Mouse (Mus musculus): ENCODE data around the gene Mccc1. TPM values are rescaled to one million over a fixed set of nuclear protein-coding genes. Genes with fewer than 3 reads are reported as not detected.

Gene Mccc1
- polyA plus RNA-seq, 1 experiment from 2014 or later = 35.7 TPM

DNA sequence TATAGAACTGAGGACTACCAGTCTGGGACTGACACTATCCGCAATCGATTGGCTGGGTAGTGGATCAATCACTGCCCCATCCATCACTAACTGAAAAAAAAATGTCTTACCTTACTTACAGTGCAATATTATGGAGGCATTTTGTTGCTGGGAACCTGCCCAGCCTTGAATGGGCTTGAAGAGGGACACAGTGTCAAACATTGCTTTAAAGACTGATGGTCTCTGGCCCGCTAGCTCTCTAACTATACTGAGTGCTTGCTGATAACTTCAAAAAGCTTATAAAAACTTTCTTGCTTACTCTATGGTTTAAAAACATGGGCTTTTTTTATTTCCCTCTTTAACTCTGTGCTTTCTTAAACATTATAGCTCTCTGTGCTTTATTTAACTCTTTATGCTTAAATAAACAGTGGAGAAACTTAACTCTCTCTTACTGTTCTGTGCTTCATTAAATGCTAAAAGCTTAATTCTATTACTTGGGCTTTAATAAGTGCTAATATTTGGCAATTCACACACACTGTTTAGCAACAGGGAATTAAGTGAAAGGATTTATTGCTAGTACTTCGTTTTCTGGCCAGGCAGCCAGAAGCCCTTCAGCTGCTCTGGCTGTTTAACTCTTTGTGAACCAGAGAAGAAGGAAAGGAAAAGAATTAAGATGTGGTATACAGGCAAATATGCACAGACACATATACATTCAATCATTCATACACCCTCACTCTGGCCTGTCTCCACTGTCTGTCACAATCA, 8.1 kb upstream of the Mccc1 start:
- Histone ChIP-seq H3K9ac (ENCODE audit: low read depth, low read length) (no peak overlapping the region), H3K27ac (ENCODE audit: low read depth, low read length) (no peak overlapping the region), H3K4me3 (ENCODE audit: low read depth, low read length) (no peak overlapping the region), H3K27me3 (ENCODE audit: control insufficient read depth, insufficient read depth, low read length) (no peaks in the 10 kb centered on the region), H3K36me3 (ENCODE audit: control insufficient read depth, insufficient read depth, low read length) (no peaks in the 10 kb centered on the region), H3K9me3 (ENCODE audit: control insufficient read depth, low read length) (no peaks in the 10 kb centered on the region), H3K4me1 (replicated peaks; ENCODE audit: control insufficient read depth, insufficient read depth, low read length) (no peaks in the 10 kb centered on the region), H3K4me2 (replicated peaks; ENCODE audit: low read depth, low read length) (no peak overlapping the region)
- ATAC-seq (ENCODE audit: low FRiP score) (no peak), DNase-seq (ENCODE audit: low spot score) (no peak)
- 76% methylated on average over 4 of the region's 4 CpGs for WGBS

- Histone ChIP-seq H3K4me2 (replicated peaks; ENCODE audit: low read depth, low read length) (no peak overlapping the region), H3K9me3 (ENCODE audit: control insufficient read depth, low read length) (no peaks in the 10 kb centered on the region), H3K9ac (ENCODE audit: low read depth, low read length) (no peak overlapping the region), H3K4me1 (replicated peaks; ENCODE audit: control insufficient read depth, insufficient read depth, low read length) (no peaks in the 10 kb centered on the region; the same call in 1 of the 2 replicates), H3K36me3 (ENCODE audit: control insufficient read depth, insufficient read depth, low read length) (no peaks in the 10 kb centered on the region), H3K27ac (ENCODE audit: low read depth, low read length) (no peak overlapping the region), H3K27me3 (ENCODE audit: control insufficient read depth, insufficient read depth, low read length) (no peaks in the 10 kb centered on the region), H3K4me3 (ENCODE audit: low read depth, low read length) (no peak overlapping the region)
- no peak for DNase-seq (ENCODE audit: low spot score)
- ATAC-seq (ENCODE audit: low FRiP score) = no peak
- WGBS = 88% methylated on average over 4 of the region's 4 CpGs
These were observed 3.8 kb upstream of the Mccc1 start for GRCm38 (mm10) chr3:36004028-36004895.

- Histone ChIP-seq H3K27me3 (ENCODE audit: control insufficient read depth, insufficient read depth, low read length) (no peaks in the 10 kb centered on the region), H3K4me3 (ENCODE audit: low read depth, low read length) (no peak overlapping the region), H3K36me3 (ENCODE audit: control insufficient read depth, insufficient read depth, low read length) (no peaks in the 10 kb centered on the region), H3K27ac (ENCODE audit: low read depth, low read length) (no peak overlapping the region), H3K4me2 (replicated peaks; ENCODE audit: low read depth, low read length) (no peak overlapping the region), H3K4me1 (replicated peaks; ENCODE audit: control insufficient read depth, insufficient read depth, low read length) (no peaks in the 10 kb centered on the region; the same call in 1 of the 2 replicates), H3K9ac (ENCODE audit: low read depth, low read length) (no peak overlapping the region), H3K9me3 (ENCODE audit: control insufficient read depth, low read length) (no peaks in the 10 kb centered on the region)
- DNase-seq (ENCODE audit: low spot score) = no peak
- WGBS = 65% methylated on average over 11 of the region's 11 CpGs
- ATAC-seq (ENCODE audit: low FRiP score) = no peak
These were observed 5.6 kb downstream of the Mccc1 start for GRCm38 (mm10) chr3:35994552-35995531.

- Histone ChIP-seq H3K4me3 (ENCODE audit: low read depth, low read length) (no peak overlapping the region), H3K9me3 (ENCODE audit: control insufficient read depth, low read length) (no peaks in the 10 kb centered on the region), H3K9ac (ENCODE audit: low read depth, low read length) (no peak overlapping the region), H3K4me2 (replicated peaks; ENCODE audit: low read depth, low read length) (no peak overlapping the region), H3K36me3 (ENCODE audit: control insufficient read depth, insufficient read depth, low read length) (no peaks in the 10 kb centered on the region), H3K4me1 (replicated peaks; ENCODE audit: control insufficient read depth, insufficient read depth, low read length) (no peaks in the 10 kb centered on the region), H3K27ac (ENCODE audit: low read depth, low read length) (no peak overlapping the region), H3K27me3 (ENCODE audit: control insufficient read depth, insufficient read depth, low read length) (no peaks in the 10 kb centered on the region)
- WGBS = 95% methylated on average over 7 of the region's 7 CpGs
- no peak for DNase-seq (ENCODE audit: low spot score)
- ATAC-seq (ENCODE audit: low FRiP score) = no peak
These were observed 9.8 kb downstream of the Mccc1 start for GRCm38 (mm10) chr3:35990715-35991114.

DNA sequence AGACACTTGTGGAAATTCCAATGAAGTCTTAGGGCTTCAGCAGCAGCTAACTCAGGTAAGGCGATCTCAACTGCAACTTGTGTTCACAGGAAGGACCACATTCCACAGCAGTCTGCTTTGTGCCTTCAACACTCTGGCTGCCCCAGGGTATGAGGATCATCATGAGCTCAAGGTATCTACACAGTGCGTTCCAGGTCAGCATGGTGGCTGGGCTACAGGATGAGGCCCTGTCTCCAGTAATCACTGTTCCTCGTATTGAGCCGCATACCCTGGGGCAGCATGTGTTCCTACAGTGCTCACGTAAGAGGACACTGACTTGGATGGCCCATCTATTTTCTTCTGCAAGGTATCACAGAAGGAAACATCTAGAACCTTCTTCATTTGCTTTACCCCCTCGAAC, 12.4 kb downstream of the Mccc1 start:
- H3K27me3 ChIP-seq (ENCODE audit: control insufficient read depth, insufficient read depth, low read length) = no peaks in the 10 kb centered on the region
- H3K9ac ChIP-seq (ENCODE audit: low read depth, low read length) = no peak overlapping the region
- H3K9me3 ChIP-seq (ENCODE audit: control insufficient read depth, low read length) = no peaks in the 10 kb centered on the region
- no peaks in the 10 kb centered on the region for H3K4me1 ChIP-seq (replicated peaks; ENCODE audit: control insufficient read depth, insufficient read depth, low read length)
- no peak overlapping the region for H3K27ac ChIP-seq (ENCODE audit: low read depth, low read length)
- 92% methylated on average over 6 of the region's 6 CpGs for WGBS
- no peak overlapping the region for H3K4me3 ChIP-seq (ENCODE audit: low read depth, low read length)
- no peak overlapping the region for H3K4me2 ChIP-seq (replicated peaks; ENCODE audit: low read depth, low read length)
- H3K36me3 ChIP-seq (ENCODE audit: control insufficient read depth, insufficient read depth, low read length) = peaks cover 3% of the 10 kb centered on the region; the same call in 1 of the 2 replicates
- ATAC-seq (ENCODE audit: low FRiP score) (no peak), DNase-seq (ENCODE audit: low spot score) (no peak)

GRCm38 (mm10) chr3:35986266-35986665, 14.2 kb downstream of the Mccc1 start:
- no peak for DNase-seq (ENCODE audit: low spot score)
- 90% methylated on average over 6 of the region's 6 CpGs for WGBS

DNA sequence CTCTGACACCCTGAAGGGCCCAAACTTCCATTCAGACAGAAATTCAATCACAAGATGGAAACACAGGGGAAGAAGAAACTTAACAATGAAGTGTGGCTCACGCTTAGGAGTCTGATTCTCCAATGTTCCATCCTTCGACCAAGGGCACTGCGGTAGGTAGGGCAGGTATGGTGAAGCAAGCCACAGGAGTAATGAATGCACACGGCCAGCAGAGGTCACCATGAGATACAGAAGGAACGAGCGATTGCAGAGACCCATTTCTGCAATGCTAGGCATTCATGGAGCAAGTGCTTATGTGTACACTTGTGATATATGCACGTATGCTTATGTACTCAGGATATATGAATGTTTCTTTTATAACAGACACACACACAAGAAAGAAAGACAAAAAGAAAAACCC, 26.9 kb downstream of the Mccc1 start:
- DNase-seq (ENCODE audit: low spot score) = peak; percentile 32
- Histone ChIP-seq H3K9me3 (ENCODE audit: control insufficient read depth, low read length) (no peaks in the 10 kb centered on the region), H3K4me2 (replicated peaks; ENCODE audit: low read depth, low read length) (no peak overlapping the region), H3K9ac (ENCODE audit: low read depth, low read length) (no peak overlapping the region), H3K36me3 (ENCODE audit: control insufficient read depth, insufficient read depth, low read length) (no peaks in the 10 kb centered on the region), H3K4me1 (replicated peaks; ENCODE audit: control insufficient read depth, insufficient read depth, low read length) (no peaks in the 10 kb centered on the region), H3K27ac (ENCODE audit: low read depth, low read length) (no peak overlapping the region), H3K27me3 (ENCODE audit: control insufficient read depth, insufficient read depth, low read length) (no peaks in the 10 kb centered on the region), H3K4me3 (ENCODE audit: low read depth, low read length) (no peak overlapping the region)
- WGBS = 76% methylated on average over 7 of the region's 7 CpGs
- no peak for ATAC-seq (ENCODE audit: low FRiP score)

More at GRCm38 (mm10) chr3:35986266-35986665, 14.2 kb downstream of the Mccc1 start:
- ATAC-seq (ENCODE audit: low FRiP score) = no peak
- H3K9ac ChIP-seq (ENCODE audit: low read depth, low read length) = no peak overlapping the region
- no peaks in the 10 kb centered on the region for H3K27me3 ChIP-seq (ENCODE audit: control insufficient read depth, insufficient read depth, low read length)
- H3K36me3 ChIP-seq (ENCODE audit: control insufficient read depth, insufficient read depth, low read length) = peaks cover 3% of the 10 kb centered on the region; the same call in 1 of the 2 replicates
- H3K4me1 ChIP-seq (replicated peaks; ENCODE audit: control insufficient read depth, insufficient read depth, low read length) = no peaks in the 10 kb centered on the region
- no peak overlapping the region for H3K27ac ChIP-seq (ENCODE audit: low read depth, low read length)
- no peaks in the 10 kb centered on the region for H3K9me3 ChIP-seq (ENCODE audit: control insufficient read depth, low read length)
- H3K4me2 ChIP-seq (replicated peaks; ENCODE audit: low read depth, low read length) = no peak overlapping the region
- H3K4me3 ChIP-seq (ENCODE audit: low read depth, low read length) = no peak overlapping the region

DNA sequence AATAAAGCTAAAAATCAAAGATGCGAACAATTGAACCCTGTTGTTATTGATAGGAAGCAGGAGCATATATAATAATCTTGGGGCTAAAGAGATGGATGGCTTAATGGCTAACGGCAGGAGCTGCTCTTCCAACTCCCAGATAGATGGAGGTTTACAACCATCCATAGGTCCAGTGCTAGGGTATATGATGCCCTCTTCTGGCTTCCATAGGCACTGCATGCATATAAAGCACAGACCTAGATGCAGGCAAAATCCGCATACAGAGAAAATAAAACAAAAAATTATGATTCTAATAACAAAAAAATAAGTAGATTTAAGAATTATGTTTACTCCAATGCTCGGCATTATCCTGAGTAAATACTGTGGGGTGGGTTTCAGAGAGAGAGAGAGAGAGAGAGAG, 27.5 kb downstream of the Mccc1 start:
- Histone ChIP-seq H3K36me3 (ENCODE audit: control insufficient read depth, insufficient read depth, low read length) (no peaks in the 10 kb centered on the region), H3K9ac (ENCODE audit: low read depth, low read length) (no peak overlapping the region), H3K4me1 (replicated peaks; ENCODE audit: control insufficient read depth, insufficient read depth, low read length) (no peaks in the 10 kb centered on the region), H3K4me3 (ENCODE audit: low read depth, low read length) (no peak overlapping the region), H3K9me3 (ENCODE audit: control insufficient read depth, low read length) (no peaks in the 10 kb centered on the region), H3K27me3 (ENCODE audit: control insufficient read depth, insufficient read depth, low read length) (no peaks in the 10 kb centered on the region), H3K27ac (ENCODE audit: low read depth, low read length) (no peak overlapping the region), H3K4me2 (replicated peaks; ENCODE audit: low read depth, low read length) (no peak overlapping the region)
- 84% methylated on average over 4 of the region's 4 CpGs for WGBS
- no peak for ATAC-seq (ENCODE audit: low FRiP score)
- peak; percentile 52 for DNase-seq (ENCODE audit: low spot score)
